Mouse (Mus musculus): Measurements from ENCODE around the gene Ctsq. TPM values are rescaled to one million over a fixed set of nuclear protein-coding genes. Genes with fewer than 3 reads are reported as not detected.

Ctsq gene
- not detected for polyA plus RNA-seq (2014; fragmentation: Illumina TruSeq; extraction: RNeasy Lipid Tissue Mini Kit (QIAGEN cat#74804); ENCODE audit: low read depth, low replicate concordance)

DNA sequence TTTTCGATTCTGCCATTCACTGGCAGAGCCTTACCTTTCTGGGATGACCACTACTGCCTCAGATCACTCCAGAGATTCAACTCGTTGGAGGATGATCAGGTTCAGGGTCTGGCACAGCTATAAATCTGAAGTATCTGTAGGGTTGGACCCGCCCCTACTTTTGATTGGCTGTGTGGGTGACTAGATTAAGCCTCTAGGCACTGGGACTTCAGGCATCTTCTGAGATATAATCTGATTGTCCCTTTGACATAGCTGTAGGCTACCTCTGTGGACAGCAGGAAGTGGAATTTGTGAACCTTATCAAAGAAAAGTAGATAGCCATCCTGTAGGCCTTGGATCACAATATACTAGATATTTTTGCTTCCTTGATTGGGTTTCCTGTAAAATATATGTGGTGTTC, at the start of gene Ctsq:
TSS of gene Ctsq (minus strand) at position 101 of the 400 bp plus-strand sequence.

DNA sequence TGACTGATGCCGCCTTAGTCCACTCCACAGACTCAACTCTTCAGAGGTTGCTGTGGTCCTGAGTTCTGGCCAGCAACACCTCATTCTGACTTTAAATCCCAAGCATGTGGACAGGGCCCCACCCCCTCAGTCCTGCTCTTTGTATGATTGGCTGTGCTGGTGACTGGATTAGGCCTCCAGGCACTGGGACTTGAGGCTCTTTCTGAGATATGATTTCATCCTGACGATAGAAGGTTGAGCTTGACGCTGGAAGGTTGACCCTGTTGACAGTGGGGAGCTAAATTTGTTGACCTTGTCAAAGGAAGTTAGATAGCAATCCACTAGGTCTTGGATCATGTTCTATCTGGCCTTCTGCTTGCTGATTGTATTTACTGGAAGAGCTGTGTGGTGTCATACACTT, 34.6 kb downstream of the Ctsq start, which contains the start of gene Ctsj:
TSS of gene Ctsj (minus strand) at position 101 of the 400 bp plus-strand sequence.

Other genes with a start within 250 kb of the Ctsq start
- gene Ctsll3, start 237.8 kb downstream of the Ctsq start, polyA plus RNA-seq (2014; fragmentation: Illumina TruSeq; extraction: RNeasy Lipid Tissue Mini Kit (QIAGEN cat#74804); ENCODE audit: low read depth, low replicate concordance): not detected
- 2.1 TPM for gene 4930486L24Rik, start 176.2 kb downstream of the Ctsq start, polyA plus RNA-seq (2014; fragmentation: Illumina TruSeq; extraction: RNeasy Lipid Tissue Mini Kit (QIAGEN cat#74804); ENCODE audit: low read depth, low replicate concordance)
- not detected for gene Gm49392, start 143.7 kb downstream of the Ctsq start, polyA plus RNA-seq (2014; fragmentation: Illumina TruSeq; extraction: RNeasy Lipid Tissue Mini Kit (QIAGEN cat#74804); ENCODE audit: low read depth, low replicate concordance)
- gene Ctla2b, start 143.2 kb downstream of the Ctsq start, polyA plus RNA-seq (2014; fragmentation: Illumina TruSeq; extraction: RNeasy Lipid Tissue Mini Kit (QIAGEN cat#74804); ENCODE audit: low read depth, low replicate concordance): 9.9 TPM
- not detected for gene Tpbpb, start 135.8 kb downstream of the Ctsq start, polyA plus RNA-seq (2014; fragmentation: Illumina TruSeq; extraction: RNeasy Lipid Tissue Mini Kit (QIAGEN cat#74804); ENCODE audit: low read depth, low replicate concordance)
- gene Gm49393, start 105.0 kb downstream of the Ctsq start, polyA plus RNA-seq (2014; fragmentation: Illumina TruSeq; extraction: RNeasy Lipid Tissue Mini Kit (QIAGEN cat#74804); ENCODE audit: low read depth, low replicate concordance): 0.82 TPM
- gene Gm49391, start 104.1 kb downstream of the Ctsq start, polyA plus RNA-seq (2014; fragmentation: Illumina TruSeq; extraction: RNeasy Lipid Tissue Mini Kit (QIAGEN cat#74804); ENCODE audit: low read depth, low replicate concordance): 2.6 TPM
- 38.0 TPM for gene Ctla2a, start 104.0 kb downstream of the Ctsq start, polyA plus RNA-seq (2014; fragmentation: Illumina TruSeq; extraction: RNeasy Lipid Tissue Mini Kit (QIAGEN cat#74804); ENCODE audit: low read depth, low replicate concordance)
- gene Tpbpa, start 98.6 kb downstream of the Ctsq start, polyA plus RNA-seq (2014; fragmentation: Illumina TruSeq; extraction: RNeasy Lipid Tissue Mini Kit (QIAGEN cat#74804); ENCODE audit: low read depth, low replicate concordance): not detected
- gene Ctsj, start 34.7 kb downstream of the Ctsq start, polyA plus RNA-seq (2014; fragmentation: Illumina TruSeq; extraction: RNeasy Lipid Tissue Mini Kit (QIAGEN cat#74804); ENCODE audit: low read depth, low replicate concordance): not detected
- not detected for gene Ctsr, start 123.6 kb upstream of the Ctsq start, polyA plus RNA-seq (2014; fragmentation: Illumina TruSeq; extraction: RNeasy Lipid Tissue Mini Kit (QIAGEN cat#74804); ENCODE audit: low read depth, low replicate concordance)
- gene Cts6, start 162.8 kb upstream of the Ctsq start, polyA plus RNA-seq (2014; fragmentation: Illumina TruSeq; extraction: RNeasy Lipid Tissue Mini Kit (QIAGEN cat#74804); ENCODE audit: low read depth, low replicate concordance): not detected
- gene Cts8, start 214.7 kb upstream of the Ctsq start, polyA plus RNA-seq (2014; fragmentation: Illumina TruSeq; extraction: RNeasy Lipid Tissue Mini Kit (QIAGEN cat#74804); ENCODE audit: low read depth, low replicate concordance): not detected
- gene Gm49398, start 248.2 kb upstream of the Ctsq start, polyA plus RNA-seq (2014; fragmentation: Illumina TruSeq; extraction: RNeasy Lipid Tissue Mini Kit (QIAGEN cat#74804); ENCODE audit: low read depth, low replicate concordance): not detected